ENCODE assay signal across 7 mouse cellular contexts in the genomic region with DNA sequence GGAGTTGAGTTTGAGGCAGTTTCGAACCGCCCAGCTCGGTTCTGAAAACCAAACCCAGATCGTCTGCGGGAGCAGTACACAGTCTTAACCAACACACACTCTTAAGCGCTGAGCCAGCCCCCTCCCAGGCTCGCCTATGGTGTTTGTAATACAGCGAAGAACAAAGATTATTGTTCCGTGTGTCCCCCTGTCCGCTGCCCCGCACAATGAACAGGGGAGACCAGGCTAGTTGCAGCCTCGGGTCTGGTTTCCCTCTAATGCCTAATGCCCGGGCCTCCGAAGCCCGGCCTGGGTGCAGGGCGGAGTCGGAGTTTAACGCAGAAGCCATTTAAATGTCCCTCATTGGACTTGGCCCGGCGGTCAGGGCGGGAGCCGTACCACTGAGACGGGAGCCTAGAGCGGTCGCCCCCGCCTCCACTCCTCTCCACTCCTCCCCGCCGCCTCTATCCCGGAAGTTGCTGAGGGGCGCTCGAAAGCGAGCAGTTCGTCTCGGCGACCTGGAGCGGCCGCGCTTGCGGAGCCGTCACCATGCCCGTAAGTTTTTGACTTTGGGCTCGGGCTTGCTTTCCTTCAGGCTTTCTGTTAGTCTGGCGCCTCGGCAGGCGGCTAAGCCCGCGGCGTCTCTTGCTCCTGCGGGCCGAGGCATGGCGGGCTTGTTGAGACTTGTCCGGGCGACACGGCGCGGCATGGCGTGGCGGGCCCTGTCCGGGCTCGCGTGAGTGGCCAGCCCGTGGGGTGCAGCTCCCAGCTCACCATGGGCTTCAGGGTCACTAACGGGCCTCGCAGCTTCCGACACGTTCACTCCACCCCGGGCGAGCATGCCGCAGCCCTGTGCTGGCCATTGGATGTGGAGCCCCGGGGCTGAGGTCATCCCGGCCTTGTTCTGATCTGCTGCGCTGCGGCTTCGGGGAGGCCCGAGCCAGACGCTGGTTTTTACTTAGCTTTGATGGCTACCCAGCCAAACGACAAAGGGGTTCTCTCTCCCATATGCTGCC. TPM values are rescaled to one million over a fixed set of nuclear protein-coding genes. Genes with fewer than 3 reads are reported as not detected.
DNase-seq lines count a peak whose midpoint lies in the region; ATAC-seq lines count a peak whose summit lies in the region.

A gene (plus strand): TSS at position 440 of the 995 bp plus-strand sequence.

- peak within 1 kb of the TSS; percentile 93 for H3K4me3 ChIP-seq in embryonic facial prominence, embryonic 11.5 days (ENCODE audit: low read depth, low read length)
- H3K4me3 ChIP-seq in limb, embryonic 10.5 days = peak within 1 kb of the TSS; percentile 98
- H3K4me3 ChIP-seq in midbrain, embryonic 13.5 days (replicated peaks) = peak within 1 kb of the TSS; percentile 92

- no peaks in the 10 kb centered on the region for H3K4me1 ChIP-seq in embryonic facial prominence, embryonic 11.5 days (ENCODE audit: control insufficient read depth, insufficient read depth, low read length)
- H3K4me1 ChIP-seq in limb, embryonic 10.5 days = peaks cover 20% of the 10 kb centered on the region
- peaks cover 6% of the 10 kb centered on the region for H3K4me1 ChIP-seq in midbrain, embryonic 13.5 days (replicated peaks)

- no peaks in the 10 kb centered on the region for H3K27me3 ChIP-seq in embryonic facial prominence, embryonic 11.5 days (ENCODE audit: control insufficient read depth, insufficient read depth, low read length)
- H3K27me3 ChIP-seq in limb, embryonic 10.5 days (ENCODE audit: low read depth, poor library complexity, severe bottlenecking) = no peaks in the 10 kb centered on the region
- no peaks in the 10 kb centered on the region for H3K27me3 ChIP-seq in midbrain, embryonic 13.5 days

- H3K36me3 ChIP-seq in embryonic facial prominence, embryonic 11.5 days (replicated peaks; ENCODE audit: control insufficient read depth, insufficient read depth, low read depth, low read length) = peaks cover 4% of the 10 kb centered on the region; the same call in 1 of the 2 replicates
- peaks cover 25% of the 10 kb centered on the region for H3K36me3 ChIP-seq in limb, embryonic 10.5 days
- H3K36me3 ChIP-seq in midbrain, embryonic 13.5 days = peaks cover 9% of the 10 kb centered on the region

- peak within 1 kb of the TSS; percentile 83 for H3K4me2 ChIP-seq in embryonic facial prominence, embryonic 11.5 days (ENCODE audit: low read depth, low read length)
- H3K4me2 ChIP-seq in midbrain, embryonic 13.5 days (replicated peaks) = peak within 1 kb of the TSS; percentile 91

- peak within 1 kb of the TSS; percentile 90 for H3K9ac ChIP-seq in embryonic facial prominence, embryonic 11.5 days (replicated peaks; ENCODE audit: low read length)
- peak within 1 kb of the TSS; percentile 92 for H3K9ac ChIP-seq in midbrain, embryonic 13.5 days (replicated peaks)

- no peaks in the 10 kb centered on the region for H3K9me3 ChIP-seq in embryonic facial prominence, embryonic 11.5 days (replicated peaks; ENCODE audit: control insufficient read depth, low read length)
- H3K9me3 ChIP-seq in limb, embryonic 10.5 days (replicated peaks) = no peaks in the 10 kb centered on the region
- H3K9me3 ChIP-seq in midbrain, embryonic 13.5 days = no peaks in the 10 kb centered on the region

- DNase-seq in adrenal gland, postnatal 14 days = peak; percentile 96
- DNase-seq in embryonic facial prominence, embryonic 11.5 days (ENCODE audit: low spot score) = peak; percentile 96
- DNase-seq in kidney, adult 11 months = peak; percentile 95
- DNase-seq in limb, embryonic 10.5 days (ENCODE audit: low spot score) = peak; percentile 98
- DNase-seq in spleen, adult 12 weeks (ENCODE audit: low spot score) = peak; percentile 92

- peak within 1 kb of the TSS; percentile 63 for H3K27ac ChIP-seq in embryonic facial prominence, embryonic 11.5 days (replicated peaks; ENCODE audit: low read depth, low read length)
- peak within 1 kb of the TSS; percentile 96 for H3K27ac ChIP-seq in limb, embryonic 10.5 days
- H3K27ac ChIP-seq in midbrain, embryonic 13.5 days = peak within 1 kb of the TSS; percentile 96

- ATAC-seq in embryonic facial prominence, embryonic 11.5 days (replicated peaks; ENCODE audit: insufficient number of reproducible peaks, low FRiP score, low TSS enrichment, low read depth) = peak; percentile 98
- ATAC-seq in granulocyte monocyte progenitor cell, adult 5-6 weeks (replicated peaks; ENCODE audit: poor library complexity, severe bottlenecking) = peak; percentile 98
- peak; percentile 99 for ATAC-seq in midbrain, embryonic 13.5 days

- under 1% methylated on average over 77 of the region's 77 CpGs for WGBS in embryonic facial prominence, embryonic 11.5 days
- under 1% methylated on average over 77 of the region's 77 CpGs for WGBS in limb, embryonic 10.5 days
- under 1% methylated on average over 77 of the region's 77 CpGs for WGBS in midbrain, embryonic 13.5 days

RNA-seq across cellular contexts. Expression of the gene that starts here (rescaled TPM):
- 291 and 304 TPM in 2 replicates for total RNA-seq in adrenal gland, postnatal 14 days (2021)
- polyA plus RNA-seq in embryonic facial prominence, embryonic 11.5 days (2014; fragmentation: Nextera tagmentation; extraction: Ambion mirVana) = 703 and 709 TPM in 2 replicates
- 960 and 1,103 TPM in 2 replicates for total RNA-seq in granulocyte monocyte progenitor cell, adult 5-6 weeks (2014; fragmentation: Nextera tagmentation)
- 140 and 187 TPM in 2 replicates for total RNA-seq in granulocyte monocyte progenitor cell, adult 5-6 weeks (2017)
- 775 and 943 TPM in 2 replicates for polyA plus RNA-seq in limb, embryonic 10.5 days (2016; fragmentation: Nextera tagmentation; extraction: Ambion mirVana)
- polyA plus RNA-seq in midbrain, embryonic 13.5 days (2015; fragmentation: Nextera tagmentation; extraction: Ambion mirVana) = 340 and 349 TPM in 2 replicates

Comparison
In these comparisons a context has a peak if more than half of its experiments do, and no peak if none do; other contexts are left out.
1. Peak in every context shown above with its lines: DNase-seq, ATAC-seq, H3K4me3 ChIP-seq and H3K27ac ChIP-seq.